Mouse (Mus musculus): ENCODE measurements around the gene B020004J07Rik.
"Not testable (repeated sequence)": the region's sequence is repeated elsewhere in the genome, so short reads cannot be mapped to it uniquely, and the experiment has no call there.

The B020004J07Rik gene

DNA sequence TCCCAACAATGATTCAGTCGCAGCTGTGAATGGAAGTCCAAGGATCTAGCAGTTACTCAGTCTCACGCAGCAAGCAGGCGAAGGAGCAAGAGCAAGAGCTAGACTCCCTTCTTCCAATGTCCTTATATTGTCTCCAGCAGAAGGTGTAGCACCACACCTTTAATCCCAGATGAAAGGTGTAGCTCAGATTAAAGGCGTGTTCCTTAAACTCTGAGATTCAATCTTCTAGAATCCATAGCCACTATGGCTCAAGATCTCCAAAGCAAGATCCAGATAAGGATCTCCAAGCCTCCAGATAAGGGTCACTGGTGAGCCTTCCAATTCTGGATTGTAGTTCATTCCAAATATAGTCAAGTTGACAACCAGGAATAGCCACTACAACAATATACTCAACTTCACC lies at the start of gene B020004J07Rik:
B020004J07Rik (minus strand) TSS at position 101 of the 400 bp plus-strand sequence.
- not testable (repeated sequence) for DNase-seq (ENCODE audit: low spot score)

GRCm38 (mm10) chr4:101889377-101889776 lies 45.6 kb upstream of the B020004J07Rik start:
- no peak for DNase-seq (ENCODE audit: low spot score)

- no peak for DNase-seq (ENCODE audit: low spot score)
Observed at GRCm38 (mm10) chr4:101883641-101884040, 39.8 kb upstream of the B020004J07Rik start.

DNA sequence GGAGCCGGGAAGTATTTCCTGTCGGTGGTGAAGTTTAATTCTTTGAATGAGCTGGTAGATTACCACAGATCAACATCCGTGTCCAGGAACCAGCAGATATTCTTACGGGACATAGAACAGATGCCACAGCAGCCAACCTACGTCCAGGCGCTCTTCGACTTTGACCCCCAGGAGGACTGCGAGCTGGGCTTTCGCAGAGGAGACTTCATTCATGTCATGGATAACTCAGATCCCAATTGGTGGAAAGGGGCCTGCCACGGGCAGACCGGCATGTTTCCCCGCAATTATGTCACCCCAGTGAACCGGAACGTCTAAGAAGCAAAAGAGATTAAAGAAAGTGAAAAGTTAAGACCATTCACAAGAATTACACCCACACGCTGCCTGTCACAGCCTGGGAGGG lies 31.9 kb upstream of the B020004J07Rik start:
- DNase-seq (ENCODE audit: low spot score), result not testable (repeated sequence)

DNA sequence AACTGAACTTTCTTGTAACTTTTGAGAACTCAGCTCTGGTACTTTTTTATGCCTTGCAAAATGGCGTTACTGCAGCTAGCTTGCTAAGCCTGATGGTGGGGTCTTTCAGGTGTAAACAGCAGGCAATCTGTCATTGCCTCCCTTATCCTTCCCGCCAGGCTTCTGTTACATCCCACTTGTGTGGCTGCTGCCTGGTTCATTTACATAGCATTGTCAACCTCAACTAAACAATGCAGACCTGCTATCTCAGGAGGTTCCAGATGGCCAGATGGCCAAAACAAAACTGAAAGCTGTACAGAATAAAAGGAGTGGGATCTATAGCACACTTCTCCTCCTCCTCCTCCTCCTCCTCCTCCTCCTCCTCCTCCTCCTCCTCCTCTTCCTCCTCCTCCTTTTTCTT lies 28.2 kb upstream of the B020004J07Rik start:
- DNase-seq (ENCODE audit: low spot score), result not testable (repeated sequence)

- no peak for DNase-seq (ENCODE audit: low spot score)
Observed at GRCm38 (mm10) chr4:101862289-101862688, 18.5 kb upstream of the B020004J07Rik start.

GRCm38 (mm10) chr4:101860873-101861272 lies 17.1 kb upstream of the B020004J07Rik start:
- DNase-seq (ENCODE audit: low spot score), result no peak

DNA sequence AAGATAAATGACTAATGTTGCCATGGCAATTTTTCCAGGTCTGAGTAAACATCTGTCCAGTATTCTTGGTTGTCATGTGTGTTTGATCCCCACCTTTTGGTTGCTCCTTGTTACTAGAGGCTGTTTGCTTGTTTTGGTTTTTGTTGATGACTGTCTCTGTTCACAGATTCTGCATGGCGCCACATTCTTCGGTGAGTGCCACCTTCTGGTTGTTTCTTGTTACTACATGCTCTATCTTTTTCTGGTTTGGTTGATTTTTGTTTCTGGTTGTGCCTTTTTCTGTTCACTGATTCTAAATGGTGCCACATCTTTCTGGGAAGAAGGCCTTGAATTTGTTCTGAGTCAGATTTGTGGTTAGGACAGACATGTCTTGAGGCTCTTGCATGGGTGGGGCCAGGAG lies 7.1 kb upstream of the B020004J07Rik start:
- no peak for DNase-seq (ENCODE audit: low spot score)

All from testis, postnatal 10 days (tissue).